Mouse (Mus musculus) stomach, embryonic 14.5 days (tissue): ENCODE data around the gene Gmds. TPM values are rescaled to one million over a fixed set of nuclear protein-coding genes. Genes with fewer than 3 reads are reported as not detected.

Experiments
- ATAC-seq: fragments of 200-750 bp; cut with Nextera tagmentation; 2 replicates; pipeline ENCODE4 v1.8.0; 2017; ENCODE audit warnings: low read depth, moderate TSS enrichment; ENCODE audit not compliant: insufficient number of reproducible peaks, insufficient read depth, low FRiP score
- H3K27ac ChIP-seq: fragments of 300-500 bp; sonication (generic); 2 replicates; pipeline ENCODE4 v1.5.1; 2014; ENCODE audit warnings: mild to moderate bottlenecking, low read length, moderate library complexity, mixed read lengths
- H3K27me3 ChIP-seq: fragments of 300-500 bp; sonication (generic); 2 replicates; pipeline ENCODE4 v1.6.1; 2014; ENCODE audit warnings: low read length, control low read depth, mixed read lengths; ENCODE audit not compliant: control insufficient read depth, insufficient read depth
- H3K36me3 ChIP-seq: fragments of 300-500 bp; sonication (generic); 2 replicates; pipeline ENCODE4 v1.6.1; 2014; ENCODE audit warnings: mild to moderate bottlenecking, control low read depth, low read length, moderate library complexity, mixed read lengths; ENCODE audit not compliant: control insufficient read depth, insufficient read depth
- H3K4me1 ChIP-seq: fragments of 300-500 bp; sonication (generic); 2 replicates; pipeline ENCODE4 v1.6.1; 2014; ENCODE audit warnings: low read length, control low read depth, mixed read lengths; ENCODE audit not compliant: control insufficient read depth, insufficient read depth
- H3K4me2 ChIP-seq: fragments of 300-500 bp; sonication (generic); replicated peaks from 2 replicates; pipeline ENCODE4 v1.6.1; 2014; ENCODE audit warnings: low read depth, low read length, control low read depth
- H3K4me3 ChIP-seq: fragments of 300-500 bp; sonication (generic); 2 replicates; pipeline ENCODE4 v1.5.1; 2014; ENCODE audit warnings: low read depth, low read length, control low read depth
- H3K9ac ChIP-seq: fragments of 300-500 bp; sonication (generic); replicated peaks from 2 replicates; pipeline ENCODE4 v1.6.1; 2014; ENCODE audit warnings: low read depth, mild to moderate bottlenecking, control low read depth, low read length, moderate library complexity, mixed read lengths
- H3K9me3 ChIP-seq: fragments of 300-500 bp; sonication (generic); 2 replicates; pipeline ENCODE4 v1.6.1; 2016; ENCODE audit warnings: low read depth, low read length, control low read depth; ENCODE audit not compliant: control insufficient read depth
- WGBS: fragments of 180-500 bp; shearing (Covaris S2); extraction: QIAGEN DNeasy Blood & Tissue Kit; methylation state at CpG from one replicate; pipeline ENCODE4 v1.1.7; 2014; 5-methylcytosine and 5-hydroxymethylcytosine counted together
- polyA plus RNA-seq: library from polyadenylated mRNA; unstranded; fragments of >200 nt; fragmentation: Nextera tagmentation; extraction: Ambion mirVana; gene quantifications from 2 replicates; pipeline ENCODE4 v1.2.1, GENCODE M21; 2014

Gene Gmds
- polyA plus RNA-seq, 1 experiment from 2014 or later, result 47.8 TPM

GRCm38 (mm10) chr13:31874427-31874826, 464.1 kb downstream of the Gmds start:
- no peak for ATAC-seq
- peaks cover 4% of the 10 kb centered on the region; the same call in 1 of the 2 replicates for H3K4me1 ChIP-seq
- H3K4me2 ChIP-seq, result no peak overlapping the region
- WGBS, result 81% methylated on average over 3 of the region's 3 CpGs
- H3K9me3 ChIP-seq, result no peaks in the 10 kb centered on the region
- H3K27ac ChIP-seq, result no peak overlapping the region
- no peak overlapping the region for H3K4me3 ChIP-seq
- H3K27me3 ChIP-seq, result peaks cover 4% of the 10 kb centered on the region; the same call in 1 of the 2 replicates
- H3K36me3 ChIP-seq, result no peaks in the 10 kb centered on the region
- H3K9ac ChIP-seq, result no peak overlapping the region

- peaks cover 4% of the 10 kb centered on the region; the same call in 1 of the 2 replicates for H3K4me1 ChIP-seq
- ATAC-seq, result no peak
- no peak overlapping the region for H3K4me3 ChIP-seq
- H3K9me3 ChIP-seq, result no peaks in the 10 kb centered on the region
- no peaks in the 10 kb centered on the region for H3K36me3 ChIP-seq
- peaks cover 4% of the 10 kb centered on the region; the same call in 1 of the 2 replicates for H3K27me3 ChIP-seq
- H3K27ac ChIP-seq, result no peak overlapping the region
- H3K9ac ChIP-seq, result no peak overlapping the region
- H3K4me2 ChIP-seq, result no peak overlapping the region
- 74% methylated on average over 1 of the region's 1 CpGs for WGBS
Observed at GRCm38 (mm10) chr13:31873269-31873668, 465.3 kb downstream of the Gmds start.

GRCm38 (mm10) chr13:31864786-31865185, 473.8 kb downstream of the Gmds start:
- no peaks in the 10 kb centered on the region for H3K9me3 ChIP-seq
- H3K27ac ChIP-seq, result no peak overlapping the region
- H3K9ac ChIP-seq, result no peak overlapping the region
- 76% methylated on average over 5 of the region's 5 CpGs for WGBS
- no peak for ATAC-seq
- H3K27me3 ChIP-seq, result 0 out of 2 replicates have a peak, but pooled peaks cover 5% of the 10 kb centered on the region
- no peaks in the 10 kb centered on the region for H3K36me3 ChIP-seq
- no peaks in the 10 kb centered on the region for H3K4me1 ChIP-seq
- H3K4me3 ChIP-seq, result no peak overlapping the region
- H3K4me2 ChIP-seq, result no peak overlapping the region

- 47% methylated on average over 9 of the region's 9 CpGs for WGBS
- H3K27ac ChIP-seq, result no peak overlapping the region
- H3K27me3 ChIP-seq, result 0 out of 2 replicates have a peak, but pooled peaks cover 5% of the 10 kb centered on the region
- H3K4me1 ChIP-seq, result no peaks in the 10 kb centered on the region
- ATAC-seq, result no peak
- H3K36me3 ChIP-seq, result no peaks in the 10 kb centered on the region
- H3K4me2 ChIP-seq, result no peak overlapping the region
- no peaks in the 10 kb centered on the region for H3K9me3 ChIP-seq
- H3K4me3 ChIP-seq, result no peak overlapping the region
- no peak overlapping the region for H3K9ac ChIP-seq
Observed at GRCm38 (mm10) chr13:31863461-31863860, 475.1 kb downstream of the Gmds start.

GRCm38 (mm10) chr13:31860200-31860599, 478.3 kb downstream of the Gmds start:
- Histone ChIP-seq H3K27ac (no peak overlapping the region), H3K27me3 (0 out of 2 replicates have a peak, but pooled peaks cover 7% of the 10 kb centered on the region), H3K4me2 (no peak overlapping the region), H3K4me3 (no peak overlapping the region), H3K4me1 (no peaks in the 10 kb centered on the region), H3K9ac (no peak overlapping the region), H3K9me3 (no peaks in the 10 kb centered on the region), H3K36me3 (no peaks in the 10 kb centered on the region)
- no peak for ATAC-seq
- WGBS, result 69% methylated on average over 5 of the region's 5 CpGs

GRCm38 (mm10) chr13:31854000-31854399, 484.5 kb downstream of the Gmds start:
- no peak for ATAC-seq
- WGBS, result 70% methylated on average over 4 of the region's 4 CpGs
- Histone ChIP-seq H3K9me3 (no peaks in the 10 kb centered on the region), H3K4me3 (no peak overlapping the region), H3K4me2 (no peak overlapping the region), H3K27me3 (0 out of 2 replicates have a peak, but pooled peaks cover 6% of the 10 kb centered on the region), H3K9ac (no peak overlapping the region), H3K36me3 (no peaks in the 10 kb centered on the region), H3K27ac (no peak overlapping the region), H3K4me1 (no peaks in the 10 kb centered on the region)

- 46% methylated on average over 2 of the region's 2 CpGs for WGBS
- no peak overlapping the region for H3K9ac ChIP-seq
- H3K9me3 ChIP-seq, result no peaks in the 10 kb centered on the region
- H3K4me2 ChIP-seq, result no peak overlapping the region
- H3K4me3 ChIP-seq, result no peak overlapping the region
- H3K27ac ChIP-seq, result no peak overlapping the region
- ATAC-seq, result no peak
- 0 out of 2 replicates have a peak, but pooled peaks cover 6% of the 10 kb centered on the region for H3K27me3 ChIP-seq
- no peaks in the 10 kb centered on the region for H3K36me3 ChIP-seq
- H3K4me1 ChIP-seq, result no peaks in the 10 kb centered on the region
Observed at GRCm38 (mm10) chr13:31853564-31853963, 485.0 kb downstream of the Gmds start.

- 38% methylated on average over 5 of the region's 5 CpGs for WGBS
- H3K4me3 ChIP-seq, result no peak overlapping the region
- H3K27ac ChIP-seq, result no peak overlapping the region
- H3K9ac ChIP-seq, result no peak overlapping the region
- no peaks in the 10 kb centered on the region for H3K4me1 ChIP-seq
- ATAC-seq, result no peak
- H3K36me3 ChIP-seq, result no peaks in the 10 kb centered on the region
- 0 out of 2 replicates have a peak, but pooled peaks cover 4% of the 10 kb centered on the region for H3K27me3 ChIP-seq
- no peak overlapping the region for H3K4me2 ChIP-seq
- H3K9me3 ChIP-seq, result no peaks in the 10 kb centered on the region
Observed at GRCm38 (mm10) chr13:31849258-31849971, 489.1 kb downstream of the Gmds start.
